Mouse (Mus musculus) layer of hippocampus, postnatal 25 days (tissue): ENCODE data around the gene Sox11. TPM values are rescaled to one million over a fixed set of nuclear protein-coding genes. Genes with fewer than 3 reads are reported as not detected.
A peak's percentile ranks its signal among the peaks of the same experiment; 100 is the strongest.

ENCODE experiments used
- DNase-seq, 2 experiments: peaks; one replicate each; pipeline ENCODE4 v3.0.0; 2022; ENCODE audit warnings: mixed read lengths in 2 of 2, low spot score in 1 of 2; ENCODE audit errors: extremely low spot score in 1 of 2
- total RNA-seq, 2 experiments: library from RNA; stranded (reverse); gene quantifications; 2 replicates each; pipeline ENCODE4 v1.2.3; 2021

Gene Sox11
- 10 to 100 TPM; 22.9 to 23.5 TPM for total RNA-seq

- DNase-seq = peak; percentile 39 to 60
Measured at GRCm38 (mm10) chr12:27341871-27342690, at the start of gene Sox11. Gene Sox11 (minus strand): TSS chr12:27342574.

DNA sequence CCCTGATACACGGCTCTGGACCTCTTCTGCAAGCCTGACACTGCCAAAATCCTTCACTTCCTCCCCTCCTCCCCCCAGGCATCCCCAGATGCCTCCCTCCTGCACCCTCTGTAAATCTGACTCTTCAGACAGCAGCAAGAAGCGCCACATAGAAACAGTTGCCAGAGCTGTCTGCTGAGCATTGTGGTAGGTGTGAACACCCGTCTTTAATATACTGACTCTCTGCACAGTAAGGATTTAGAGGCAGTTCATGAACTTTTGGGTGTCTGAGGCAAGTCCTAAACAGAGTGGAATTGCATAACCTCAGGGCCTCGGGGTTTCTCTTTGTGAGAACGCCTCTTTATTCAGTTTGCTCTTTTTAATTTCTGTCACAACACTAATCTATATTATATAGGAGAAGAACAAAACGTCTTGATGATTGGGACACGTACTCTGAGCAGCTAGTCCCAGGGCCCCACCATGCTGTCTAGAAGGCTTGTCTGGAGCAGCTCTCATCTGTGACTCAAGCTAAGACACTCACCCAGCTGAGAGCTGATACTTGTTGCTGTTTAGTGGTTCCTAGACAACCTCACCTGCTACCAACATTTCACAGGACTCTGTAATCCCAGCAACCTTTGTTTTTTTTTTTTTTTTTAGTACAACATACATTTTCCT, 49.4 kb upstream of the Sox11 start:
- no peak for DNase-seq

- DNase-seq = no peak
Measured at GRCm38 (mm10) chr12:27390439-27390838, 48.1 kb upstream of the Sox11 start.

DNA sequence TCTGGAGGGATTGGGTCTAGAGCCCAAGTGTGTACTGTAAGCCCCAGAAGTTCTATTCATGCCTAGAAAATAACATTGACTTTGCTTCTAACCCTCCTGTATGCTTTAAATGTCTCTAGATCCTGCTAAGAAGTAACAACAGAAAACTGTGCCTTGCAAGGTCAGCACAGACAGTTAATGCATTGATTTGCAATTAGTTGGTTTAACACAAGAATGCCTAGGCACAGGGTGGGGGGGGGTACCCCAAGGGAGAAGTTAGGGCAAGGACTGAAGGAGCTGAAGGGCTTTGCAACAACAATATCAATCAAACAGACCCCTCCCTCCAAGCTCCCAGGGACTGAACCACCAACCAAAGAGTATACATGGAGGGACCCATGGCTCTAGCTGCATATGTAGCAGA, 47.1 kb upstream of the Sox11 start:
- no peak for DNase-seq

DNA sequence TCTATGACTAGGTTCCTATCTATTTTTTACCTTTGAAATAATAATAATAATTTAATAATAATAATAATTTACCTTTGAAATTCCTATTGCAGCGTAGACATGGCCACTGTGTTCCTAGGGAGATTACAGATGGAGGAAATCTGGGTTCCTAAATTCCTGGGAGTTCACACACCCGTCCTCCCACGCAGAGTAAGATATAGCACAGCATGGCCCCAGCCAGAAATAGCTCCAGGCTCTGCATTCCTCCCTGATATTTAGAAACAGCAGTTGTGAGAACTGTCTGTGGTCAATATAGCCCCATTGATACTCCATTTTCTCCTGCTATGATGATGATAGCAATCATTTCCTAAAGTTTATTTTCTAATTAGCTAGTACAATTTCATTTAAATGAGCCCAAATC, 30.1 kb upstream of the Sox11 start:
- DNase-seq = no peak

- DNase-seq = no peak
Measured at GRCm38 (mm10) chr12:27370756-27371155, 28.4 kb upstream of the Sox11 start.

GRCm38 (mm10) chr12:27367476-27367875, 25.1 kb upstream of the Sox11 start:
- no peak for DNase-seq

GRCm38 (mm10) chr12:27363840-27364640, 21.7 kb upstream of the Sox11 start:
- DNase-seq = peak in 1 of 2 experiments; percentile 4

- DNase-seq = peak in 1 of 2 experiments; percentile 20
Measured at GRCm38 (mm10) chr12:27357076-27357637, 14.8 kb upstream of the Sox11 start.

DNA sequence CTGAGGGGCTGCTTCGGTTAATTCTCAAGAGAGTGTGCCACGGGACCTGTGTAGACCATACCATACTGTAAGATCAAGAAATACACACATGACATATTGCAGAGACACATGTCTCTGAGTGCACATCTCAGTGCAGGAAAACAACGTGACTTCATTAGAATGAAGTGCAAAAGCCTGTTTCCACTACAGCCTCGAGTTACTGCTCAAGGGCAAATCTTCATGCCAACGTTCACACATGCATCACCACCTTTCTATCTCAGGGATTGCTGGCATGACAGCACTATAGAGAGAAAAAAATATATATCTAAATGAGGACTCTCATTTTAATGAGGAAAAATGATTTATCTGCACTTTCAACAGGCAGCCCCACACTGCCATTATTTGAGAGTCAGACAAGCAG, 14.2 kb upstream of the Sox11 start:
- DNase-seq = no peak

GRCm38 (mm10) chr12:27343606-27344410, 1.4 kb upstream of the Sox11 start:
- peak in 1 of 2 experiments; percentile 17 for DNase-seq

- DNase-seq = peak; percentile 79 to 88
Measured at GRCm38 (mm10) chr12:27342691-27343605, 574 bp upstream of the Sox11 start.

DNA sequence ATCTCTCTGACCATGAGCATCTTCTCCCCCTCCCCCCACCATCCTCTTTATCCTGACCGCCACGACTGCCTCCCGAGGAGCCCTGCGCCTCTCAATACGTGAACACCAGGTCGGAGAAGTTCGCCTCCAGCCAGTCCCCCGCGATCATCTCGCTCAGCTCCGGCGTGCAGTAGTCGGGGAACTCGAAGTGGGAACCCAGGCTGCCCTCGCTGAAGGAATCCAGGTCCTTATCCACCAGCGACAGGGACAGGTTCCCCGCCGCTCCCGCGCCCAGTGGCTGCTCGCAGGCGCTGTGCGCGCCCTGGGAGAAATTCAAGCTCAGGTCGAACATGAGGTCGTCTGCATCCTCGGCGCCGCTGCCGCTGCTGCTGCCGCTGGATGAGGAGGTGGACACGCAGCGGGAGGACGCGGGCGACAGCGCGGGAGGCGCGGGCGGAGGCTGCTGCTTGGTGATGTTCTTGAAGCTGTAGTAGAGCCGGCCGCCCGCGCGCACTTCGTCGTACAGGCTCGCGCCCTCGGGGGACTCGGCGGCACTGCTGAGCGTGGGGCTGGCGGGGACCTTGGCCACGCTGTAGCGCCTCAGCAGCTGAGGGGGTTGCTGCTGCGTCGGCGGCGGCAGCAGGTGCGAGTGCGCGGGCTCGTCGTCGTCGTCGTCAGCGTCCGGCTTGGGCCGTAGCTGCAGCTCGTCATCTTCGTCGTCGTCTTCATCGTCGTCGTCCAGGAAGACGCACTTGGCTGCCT, 1.1 kb downstream of the Sox11 start:
- DNase-seq = peak; percentile 47 to 62

GRCm38 (mm10) chr12:27340451-27341035, 1.8 kb downstream of the Sox11 start:
- no peak for DNase-seq

- peak; percentile 54 to 64 for DNase-seq
Measured at GRCm38 (mm10) chr12:27339171-27339751, 3.1 kb downstream of the Sox11 start.

DNA sequence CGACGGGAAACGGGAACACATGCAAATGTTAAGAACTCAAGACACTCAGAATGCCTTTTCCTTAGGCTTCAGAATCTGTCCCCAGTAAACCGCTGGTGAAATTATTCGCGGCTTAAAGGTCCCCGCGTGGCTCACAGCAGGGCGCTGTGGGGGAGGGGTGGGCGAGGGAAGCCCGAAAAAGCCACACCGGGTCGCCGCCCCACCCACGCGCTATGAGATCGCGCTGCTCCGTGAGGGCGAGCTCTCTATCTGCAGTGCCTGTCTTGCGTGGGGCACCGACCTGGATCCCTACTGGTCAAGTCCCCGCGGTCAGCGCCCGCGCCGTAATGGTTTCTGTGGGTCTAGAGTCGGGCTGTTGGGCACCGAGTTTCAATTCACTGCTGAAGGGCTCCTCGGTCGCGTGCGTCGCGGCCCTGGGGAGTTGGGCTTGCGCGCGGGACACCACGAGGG, 3.6 kb downstream of the Sox11 start:
- peak; percentile 45 to 61 for DNase-seq

- DNase-seq = no peak
Measured at GRCm38 (mm10) chr12:27338116-27338515, 4.3 kb downstream of the Sox11 start.
